Mouse (Mus musculus) gastrocnemius, postnatal 4 days (tissue): ENCODE results near the gene Gnai3. TPM values are rescaled to one million over a fixed set of nuclear protein-coding genes. Genes with fewer than 3 reads are reported as not detected.

ENCODE experiments used
- total RNA-seq, 2 experiments: library from RNA; stranded (reverse); gene quantifications; 2 replicates each; pipeline ENCODE4 v1.2.3; 2021

The Gnai3 gene
- total RNA-seq, 2 experiments from 2014 or later: 56.6 to 60.5 TPM

Other genes with a start within 250 kb of the Gnai3 start
- 10 to 100 TPM in 1 of 2 experiments, 1 to 10 TPM in 1; 9.0 to 11.4 TPM for gene Gstm7, start 214.3 kb downstream of the Gnai3 start, total RNA-seq
- 1 to 10 TPM; 1.7 to 1.9 TPM for gene Gstm6, start 202.4 kb downstream of the Gnai3 start, total RNA-seq
- not detected for gene Gstm3, start 176.9 kb downstream of the Gnai3 start, total RNA-seq
- gene Gstm2, start 159.7 kb downstream of the Gnai3 start, total RNA-seq: 10 to 100 TPM; 46.5 to 48.8 TPM
- gene Gstm1, start 128.2 kb downstream of the Gnai3 start, total RNA-seq: 10 to 100 TPM; 59.6 to 61.2 TPM
- gene Gstm4, start 101.3 kb downstream of the Gnai3 start, total RNA-seq: 1 to 10 TPM; 7.9 to 9.8 TPM
- gene Ampd2, start 59.5 kb downstream of the Gnai3 start, total RNA-seq: 10 to 100 TPM; 20.2 to 22.2 TPM
- gene Gnat2, start 53.4 kb downstream of the Gnai3 start, total RNA-seq: under 1 TPM; 0.31 to 0.49 TPM
- under 1 TPM; 0.18 to 0.22 TPM for gene Gpr61, start 8.7 kb upstream of the Gnai3 start, total RNA-seq
- gene Amigo1, start 40.2 kb upstream of the Gnai3 start, total RNA-seq: 10 to 100 TPM; 27.9 to 32.2 TPM
- gene Cyb561d1, start 55.1 kb upstream of the Gnai3 start, total RNA-seq: 1 to 10 TPM; 4.5 to 6.1 TPM
- 10 to 100 TPM; 16.4 to 27.7 TPM for gene Atxn7l2, start 64.8 kb upstream of the Gnai3 start, total RNA-seq
- gene Sypl2, start 80.5 kb upstream of the Gnai3 start, total RNA-seq: 100 to 1,000 TPM; 441 to 517 TPM
- 100 to 1,000 TPM; 126 to 128 TPM for gene Psma5, start 110.8 kb upstream of the Gnai3 start, total RNA-seq
- gene Sort1, start 137.9 kb upstream of the Gnai3 start, total RNA-seq: 10 to 100 TPM; 54.6 to 59.9 TPM
- not detected for gene Mybphl, start 218.8 kb upstream of the Gnai3 start, total RNA-seq
- 1 to 10 TPM; 4.1 to 6.0 TPM for gene Psrc1, start 237.7 kb upstream of the Gnai3 start, total RNA-seq